Mouse (Mus musculus) heart, embryonic 15.5 days (tissue): ENCODE results near the gene Gabpb2. TPM values are rescaled to one million over a fixed set of nuclear protein-coding genes. Genes with fewer than 3 reads are reported as not detected.
"Not testable (repeated sequence)": the region's sequence is repeated elsewhere in the genome, so short reads cannot be mapped to it uniquely, and the experiment has no call there.

Experiments
- ATAC-seq: fragments of 200-750 bp; cut with Nextera tagmentation; replicated peaks from 2 replicates; pipeline ENCODE4 v1.8.0; 2017; ENCODE audit warnings: low read depth, moderate TSS enrichment; ENCODE audit not compliant: insufficient number of reproducible peaks, insufficient read depth, low FRiP score
- H3K27ac ChIP-seq: fragments of 300-500 bp; sonication (generic); 2 replicates; pipeline ENCODE4 v1.5.1; 2015; ENCODE audit warnings: mild to moderate bottlenecking, inconsistent platforms
- H3K27me3 ChIP-seq: fragments of 300-500 bp; sonication (generic); 2 replicates; pipeline ENCODE4 v1.6.1; 2015; ENCODE audit warnings: inconsistent platforms
- H3K36me3 ChIP-seq: fragments of 300-500 bp; sonication (generic); 2 replicates; pipeline ENCODE4 v1.6.1; 2015; ENCODE audit warnings: mild to moderate bottlenecking, inconsistent platforms
- H3K4me1 ChIP-seq: fragments of 300-500 bp; sonication (generic); replicated peaks from 2 replicates; pipeline ENCODE4 v1.6.1; 2015; ENCODE audit warnings: inconsistent platforms
- H3K4me2 ChIP-seq: fragments of 300-500 bp; sonication (generic); 2 replicates; pipeline ENCODE4 v1.6.1; 2015; ENCODE audit warnings: inconsistent platforms, mild to moderate bottlenecking, moderate library complexity
- H3K4me3 ChIP-seq: fragments of 300-500 bp; sonication (generic); 2 replicates; pipeline ENCODE4 v1.5.1; 2015; ENCODE audit warnings: mild to moderate bottlenecking, inconsistent platforms
- H3K9ac ChIP-seq: fragments of 300-500 bp; sonication (generic); 2 replicates; pipeline ENCODE4 v1.6.1; 2015; ENCODE audit warnings: mild to moderate bottlenecking, inconsistent platforms
- H3K9me3 ChIP-seq: fragments of 300-500 bp; sonication (generic); replicated peaks from 2 replicates; pipeline ENCODE4 v1.6.1; 2016; ENCODE audit warnings: inconsistent platforms
- WGBS: fragments of 180-500 bp; shearing (Covaris S2); methylation state at CpG from one replicate; pipeline ENCODE4 v1.1.7; 2015; ENCODE audit warnings: mixed read lengths; 5-methylcytosine and 5-hydroxymethylcytosine counted together
- microRNA-seq: library from miRNA; unstranded; fragments of <30 nt; microRNA quantifications from one replicate; pipeline ENCODE4, GENCODE M21; 2016
- polyA plus RNA-seq: library from polyadenylated mRNA; unstranded; fragments of >200 nt; fragmentation: Nextera tagmentation; extraction: Ambion mirVana; gene quantifications from 2 replicates; pipeline ENCODE4 v1.2.1, GENCODE M21; 2015

Gabpb2 gene
- polyA plus RNA-seq, 1 experiment from 2014 or later = 5.1 TPM

DNA sequence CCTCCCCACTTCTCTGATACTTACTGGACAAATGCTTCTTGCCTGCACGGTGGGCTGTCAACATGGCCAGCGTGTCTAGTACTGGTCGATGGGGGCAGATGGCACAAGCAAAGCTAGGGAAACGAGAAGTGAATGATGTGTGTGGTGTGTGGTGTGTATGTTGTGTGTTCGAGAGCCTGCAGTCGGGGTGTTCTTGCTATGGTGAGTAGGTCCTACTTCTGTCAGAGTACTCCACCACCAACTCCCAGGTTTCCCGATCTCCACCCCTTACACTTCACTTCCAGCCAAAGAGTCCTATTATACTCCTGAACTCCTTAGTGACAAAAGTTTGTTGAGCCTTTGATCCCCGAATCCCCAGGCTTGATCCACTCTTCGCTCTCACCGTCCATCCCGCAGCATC lies 84.5 kb downstream of the Gabpb2 start:
- Histone ChIP-seq H3K36me3 (peaks cover 18% of the 10 kb centered on the region), H3K27ac (peak overlapping the region; percentile 80), H3K4me1 (peaks cover 21% of the 10 kb centered on the region), H3K4me3 (peak overlapping the region; percentile 74), H3K27me3 (no peaks in the 10 kb centered on the region), H3K4me2 (peak overlapping the region; percentile 92), H3K9me3 (no peaks in the 10 kb centered on the region), H3K9ac (peak overlapping the region; percentile 81)
- ATAC-seq = peak; percentile 10; the same call in 1 of the 2 replicates
- WGBS = 49% methylated on average over 11 of the region's 11 CpGs

DNA sequence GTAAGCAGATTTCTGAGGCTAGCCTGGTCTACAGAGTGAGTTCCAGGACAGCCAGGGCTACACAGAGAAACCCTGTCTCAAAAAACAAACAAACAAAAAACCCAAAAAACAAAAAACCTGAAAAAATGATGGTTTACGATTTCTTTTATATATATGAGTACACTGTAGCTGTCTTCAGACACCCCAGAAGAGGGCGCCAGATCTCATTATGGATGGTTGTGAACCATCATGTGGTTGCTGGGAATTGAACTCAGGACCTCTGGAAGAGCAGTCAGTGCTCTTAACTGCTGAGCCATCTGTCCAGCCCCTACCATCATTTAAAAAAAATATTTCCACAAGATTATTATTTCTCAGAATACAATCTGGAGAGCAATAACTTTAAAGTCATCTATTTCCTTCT lies 85.3 kb downstream of the Gabpb2 start:
- H3K9me3 ChIP-seq, H3K4me2 ChIP-seq, H3K9ac ChIP-seq, H3K4me3 ChIP-seq, H3K27me3 ChIP-seq, ATAC-seq, H3K27ac ChIP-seq: not testable (repeated sequence)
- Histone ChIP-seq H3K4me1 (peaks cover 21% of the 10 kb centered on the region), H3K36me3 (peaks cover 18% of the 10 kb centered on the region)
- WGBS = 86% methylated on average over 2 of the region's 2 CpGs

Small RNA genes lying within 50 kb of the gene (microRNA-seq; reads per million reads assigned to microRNA genes)
- gene Mir8099-1 = not detected

Other genes with a start within 250 kb of the Gabpb2 start
- 14.7 and 20.8 TPM in 2 replicates for gene Pi4kb, start 243.2 kb downstream of the Gabpb2 start, polyA plus RNA-seq
- gene Zfp687, start 202.5 kb downstream of the Gabpb2 start, polyA plus RNA-seq = 12.3 and 18.3 TPM in 2 replicates
- 168 and 198 TPM in 2 replicates for gene Psmd4, start 175.3 kb downstream of the Gabpb2 start, polyA plus RNA-seq
- 14.1 and 16.5 TPM in 2 replicates for gene Pip5k1a, start 111.0 kb downstream of the Gabpb2 start, polyA plus RNA-seq
- 79.5 and 99.3 TPM in 2 replicates for gene Vps72, start 106.9 kb downstream of the Gabpb2 start, polyA plus RNA-seq
- gene Tmod4, start 93.4 kb downstream of the Gabpb2 start, polyA plus RNA-seq = 1.4 and 2.1 TPM in 2 replicates
- 51.0 and 54.2 TPM in 2 replicates for gene Scnm1, start 83.9 kb downstream of the Gabpb2 start, polyA plus RNA-seq
- gene Lysmd1, start 83.8 kb downstream of the Gabpb2 start, polyA plus RNA-seq = 9.4 and 10.4 TPM in 2 replicates
- 2.5 and 4.8 TPM in 2 replicates for gene Tnfaip8l2, start 75.6 kb downstream of the Gabpb2 start, polyA plus RNA-seq
- 2.0 and 3.5 TPM in 2 replicates for gene Sema6c, start 57.5 kb downstream of the Gabpb2 start, polyA plus RNA-seq
- 49.7 and 60.9 TPM in 2 replicates for gene Cdc42se1, start 10.8 kb upstream of the Gabpb2 start, polyA plus RNA-seq
- gene Mllt11, start 14.3 kb upstream of the Gabpb2 start, polyA plus RNA-seq = 10.6 and 12.0 TPM in 2 replicates
- gene Gm128, start 23.7 kb upstream of the Gabpb2 start, polyA plus RNA-seq = 0.38 and 0.55 TPM in 2 replicates
- 0.06 and 0.38 TPM in 2 replicates for gene Bnipl, start 33.3 kb upstream of the Gabpb2 start, polyA plus RNA-seq
- 24.7 and 27.6 TPM in 2 replicates for gene Mindy1, start 63.4 kb upstream of the Gabpb2 start, polyA plus RNA-seq
- gene Prune1, start 64.2 kb upstream of the Gabpb2 start, polyA plus RNA-seq = 23.8 and 26.5 TPM in 2 replicates
- gene Anxa9, start 89.3 kb upstream of the Gabpb2 start, polyA plus RNA-seq = 0.64 and 1.2 TPM in 2 replicates
- 120 and 139 TPM in 2 replicates for gene Cers2, start 96.9 kb upstream of the Gabpb2 start, polyA plus RNA-seq
- gene Setdb1, start 139.3 kb upstream of the Gabpb2 start, polyA plus RNA-seq = 16.7 and 22.4 TPM in 2 replicates
- gene 4930558C23Rik, start 184.9 kb upstream of the Gabpb2 start, polyA plus RNA-seq = not detected in 2 replicates
- 30.4 and 33.2 TPM in 2 replicates for gene Arnt, start 216.5 kb upstream of the Gabpb2 start, polyA plus RNA-seq